Mouse (Mus musculus): ENCODE measurements around the gene Gm20388.

- TF ChIP-seq CTCF (IDR thresholded peaks at IDR 0.05; ENCODE audit: borderline replicate concordance, extremely low read depth, insufficient read depth, insufficient read length) = no peak
- TF ChIP-seq POLR2A (IDR thresholded peaks at IDR 0.05; ENCODE audit: borderline replicate concordance, extremely low read depth, insufficient read depth, insufficient read length, poor library complexity, severe bottlenecking) = no peak
These were observed 2158.6 kb downstream of the Gm20388 start for GRCm38 (mm10) chr8:122069281-122069680.

Measured in brain, embryonic 14.5 days (tissue).